ENCODE assay signal across 17 mouse cellular contexts in the genomic region with DNA sequence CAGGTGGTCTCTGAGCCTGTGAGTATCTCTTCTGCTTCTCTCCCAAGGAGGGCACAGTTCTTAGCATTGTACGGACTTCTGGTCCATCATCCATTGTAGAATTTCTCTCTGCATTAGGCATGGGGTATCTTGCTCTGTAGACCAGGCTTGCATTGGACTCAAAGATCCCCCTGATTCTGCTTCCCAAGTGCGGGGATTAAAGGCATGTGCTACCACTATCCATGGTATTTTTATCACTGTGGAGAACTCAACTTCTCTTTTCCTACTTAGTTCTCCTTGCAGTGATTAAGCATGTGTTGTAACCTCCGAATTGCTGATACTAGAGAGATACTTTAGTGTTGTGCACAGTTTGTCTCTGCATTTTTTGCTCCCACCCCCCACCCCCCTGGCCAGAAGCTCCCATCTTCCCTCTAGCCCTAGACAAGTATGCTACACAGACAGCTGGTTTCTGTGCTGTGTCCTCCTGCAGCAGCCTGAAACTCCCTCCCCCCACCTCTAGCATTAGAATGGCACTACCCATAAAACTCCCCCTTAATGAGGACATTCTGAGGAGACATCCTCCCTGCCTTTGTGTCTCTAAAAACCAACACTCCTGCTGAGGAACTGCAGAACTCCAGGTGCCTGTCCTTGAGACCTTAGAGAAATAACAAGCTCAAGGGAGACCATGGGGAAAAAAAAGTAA. TPM values are rescaled to one million over a fixed set of nuclear protein-coding genes. Genes with fewer than 3 reads are reported as not detected.
"Had no signal": no experiment of that assay in that cellular context is flagged by ENCODE, and none has a peak within 500 bp of the region (broad histone marks: within the 10 kb centered on the region; RNA-seq: fewer than 3 reads in every experiment).

No protein-coding gene starts in this region.

- H3K9me3 ChIP-seq: kidney, embryonic 15.5 days; limb, embryonic 15.5 days; liver, embryonic 13.5 days; midbrain, embryonic 12.5 days had no signal

- H3K27ac ChIP-seq: kidney, embryonic 15.5 days; liver, embryonic 13.5 days; midbrain, embryonic 12.5 days; stomach, postnatal 0 days had no signal

- H3K36me3 ChIP-seq: kidney, embryonic 15.5 days; limb, embryonic 15.5 days; liver, embryonic 13.5 days; midbrain, embryonic 12.5 days had no signal

- DNase-seq: kidney, adult 2 months; kidney, postnatal 14 days; liver, embryonic 13.5 days; lung, adult 18-20 months; lung, postnatal 36 days; thymus, adult 2 months; thymus, postnatal 25 days had no signal

- H3K27me3 ChIP-seq: kidney, embryonic 15.5 days; limb, embryonic 15.5 days; liver, embryonic 13.5 days; megakaryocyte, embryonic 14.5 days; midbrain, embryonic 12.5 days had no signal

- H3K9ac ChIP-seq: limb, embryonic 15.5 days; midbrain, embryonic 12.5 days had no signal

RNA-seq across cellular contexts. Expression of a gene that starts 1.2 kb away (rescaled TPM):
- total RNA-seq: left cerebral cortex, postnatal 25 days had no signal
- polyA plus RNA-seq: kidney, adult 2 months; kidney, embryonic 15.5 days; large intestine, adult 2 months; limb, embryonic 11.5 days; limb, embryonic 15.5 days; liver, embryonic 13.5 days; lung, embryonic 16.5 days; neural tube, embryonic 11.5 days; stomach, postnatal 0 days; thymus, adult 2 months had no signal
